Mouse (Mus musculus): ENCODE measurements around the gene Slc1a2. TPM values are rescaled to one million over a fixed set of nuclear protein-coding genes. Genes with fewer than 3 reads are reported as not detected.

The Slc1a2 gene
- polyA plus RNA-seq, 1 experiment from 2014 or later = 0.72 TPM

GRCm38 (mm10) chr2:102638690-102639089 is 19.8 kb upstream of the Slc1a2 start:
- Histone ChIP-seq H3K27ac (replicated peaks) (no peak overlapping the region), H3K4me1 (no peaks in the 10 kb centered on the region), H3K36me3 (no peaks in the 10 kb centered on the region), H3K4me2 (replicated peaks) (no peak overlapping the region), H3K4me3 (replicated peaks) (no peak overlapping the region), H3K9me3 (replicated peaks) (no peaks in the 10 kb centered on the region), H3K27me3 (no peaks in the 10 kb centered on the region), H3K9ac (no peak overlapping the region)
- no peak for ATAC-seq (ENCODE audit: insufficient number of reproducible peaks, low FRiP score, low TSS enrichment, low read depth)
- 15% methylated on average over 2 of the region's 2 CpGs for WGBS

GRCm38 (mm10) chr2:102648845-102649500 is 9.5 kb upstream of the Slc1a2 start:
- 0 out of 2 replicates have a peak, but pooled peaks have one; percentile 57 for ATAC-seq (ENCODE audit: insufficient number of reproducible peaks, low FRiP score, low TSS enrichment, low read depth)
- Histone ChIP-seq H3K4me3 (replicated peaks) (no peak overlapping the region), H3K36me3 (no peaks in the 10 kb centered on the region), H3K9ac (no peak overlapping the region), H3K4me1 (peaks cover 10% of the 10 kb centered on the region), H3K27ac (replicated peaks) (peak overlapping the region; percentile 39; the same call in 1 of the 2 replicates), H3K4me2 (replicated peaks) (no peak overlapping the region), H3K9me3 (replicated peaks) (no peaks in the 10 kb centered on the region), H3K27me3 (no peaks in the 10 kb centered on the region)
- WGBS = 73% methylated on average over 10 of the region's 10 CpGs

- Histone ChIP-seq H3K4me3 (replicated peaks) (no peak overlapping the region), H3K27me3 (no peaks in the 10 kb centered on the region), H3K27ac (replicated peaks) (no peak overlapping the region), H3K9me3 (replicated peaks) (no peaks in the 10 kb centered on the region), H3K9ac (no peak overlapping the region), H3K36me3 (no peaks in the 10 kb centered on the region), H3K4me1 (peaks cover 10% of the 10 kb centered on the region), H3K4me2 (replicated peaks) (no peak overlapping the region)
- no peak for ATAC-seq (ENCODE audit: insufficient number of reproducible peaks, low FRiP score, low TSS enrichment, low read depth)
- WGBS = 75% methylated on average over 4 of the region's 4 CpGs
Observed at GRCm38 (mm10) chr2:102650322-102650721, 8.1 kb upstream of the Slc1a2 start.

GRCm38 (mm10) chr2:102655966-102656725 is 2.3 kb upstream of the Slc1a2 start:
- Histone ChIP-seq H3K9ac (no peak overlapping the region), H3K36me3 (no peaks in the 10 kb centered on the region), H3K4me1 (peaks cover 18% of the 10 kb centered on the region), H3K9me3 (replicated peaks) (no peaks in the 10 kb centered on the region), H3K27me3 (peaks cover 44% of the 10 kb centered on the region), H3K4me2 (replicated peaks) (no peak overlapping the region), H3K4me3 (replicated peaks) (no peak overlapping the region), H3K27ac (replicated peaks) (no peak overlapping the region)
- WGBS = 69% methylated on average over 8 of the region's 8 CpGs
- no peak for ATAC-seq (ENCODE audit: insufficient number of reproducible peaks, low FRiP score, low TSS enrichment, low read depth)

GRCm38 (mm10) chr2:102657726-102658125 is 733 bp upstream of the Slc1a2 start:
- no peak overlapping the region for H3K27ac ChIP-seq (replicated peaks)
- no peak overlapping the region for H3K9ac ChIP-seq
- ATAC-seq (ENCODE audit: insufficient number of reproducible peaks, low FRiP score, low TSS enrichment, low read depth) = no peak
- H3K9me3 ChIP-seq (replicated peaks) = no peaks in the 10 kb centered on the region
- no peak overlapping the region for H3K4me3 ChIP-seq (replicated peaks)
- peaks cover 53% of the 10 kb centered on the region for H3K27me3 ChIP-seq
- no peaks in the 10 kb centered on the region for H3K36me3 ChIP-seq
- H3K4me2 ChIP-seq (replicated peaks) = peak overlapping the region; percentile 98; the same call in 1 of the 2 replicates
- peaks cover 18% of the 10 kb centered on the region for H3K4me1 ChIP-seq
- WGBS = 23% methylated on average over 7 of the region's 7 CpGs

- 0 out of 2 replicates have a peak, but pooled peaks have one; percentile 52 for ATAC-seq (ENCODE audit: insufficient number of reproducible peaks, low FRiP score, low TSS enrichment, low read depth)
- Histone ChIP-seq H3K4me2 (replicated peaks) (peak overlapping the region; percentile 98), H3K27me3 (peaks cover 53% of the 10 kb centered on the region), H3K4me1 (peaks cover 23% of the 10 kb centered on the region), H3K9ac (0 out of 2 replicates have a peak overlapping the region, but pooled peaks have one; percentile 10), H3K27ac (replicated peaks) (no peak overlapping the region), H3K9me3 (replicated peaks) (no peaks in the 10 kb centered on the region), H3K4me3 (replicated peaks) (peak overlapping the region; percentile 61), H3K36me3 (no peaks in the 10 kb centered on the region)
- WGBS = under 1% methylated on average over 67 of the region's 80 CpGs
Observed at GRCm38 (mm10) chr2:102658661-102659520, 432 bp downstream of the Slc1a2 start.

GRCm38 (mm10) chr2:102659521-102659830 is 1.0 kb downstream of the Slc1a2 start:
- WGBS = 3% methylated on average over 10 of the region's 10 CpGs
- H3K9ac ChIP-seq = no peak overlapping the region

GRCm38 (mm10) chr2:102661052-102661451 is 2.6 kb downstream of the Slc1a2 start:
- 51% methylated on average over 2 of the region's 2 CpGs for WGBS
- Histone ChIP-seq H3K9me3 (replicated peaks) (no peaks in the 10 kb centered on the region), H3K36me3 (no peaks in the 10 kb centered on the region), H3K4me2 (replicated peaks) (no peak overlapping the region), H3K4me1 (peaks cover 23% of the 10 kb centered on the region), H3K27me3 (peaks cover 53% of the 10 kb centered on the region), H3K4me3 (replicated peaks) (no peak overlapping the region), H3K9ac (no peak overlapping the region), H3K27ac (replicated peaks) (no peak overlapping the region)
- ATAC-seq (ENCODE audit: insufficient number of reproducible peaks, low FRiP score, low TSS enrichment, low read depth) = no peak

More at GRCm38 (mm10) chr2:102659521-102659830, 1.0 kb downstream of the Slc1a2 start:
- H3K36me3 ChIP-seq = no peaks in the 10 kb centered on the region
- no peak overlapping the region for H3K27ac ChIP-seq (replicated peaks)
- ATAC-seq (ENCODE audit: insufficient number of reproducible peaks, low FRiP score, low TSS enrichment, low read depth) = no peak; the same call in 1 of the 2 replicates
- peak overlapping the region; percentile 61 for H3K4me3 ChIP-seq (replicated peaks)
- H3K27me3 ChIP-seq = peaks cover 53% of the 10 kb centered on the region
- peak overlapping the region; percentile 98 for H3K4me2 ChIP-seq (replicated peaks)
- H3K9me3 ChIP-seq (replicated peaks) = no peaks in the 10 kb centered on the region
- peaks cover 23% of the 10 kb centered on the region for H3K4me1 ChIP-seq

- Histone ChIP-seq H3K4me3 (replicated peaks) (no peak overlapping the region), H3K27me3 (peaks cover 41% of the 10 kb centered on the region), H3K4me1 (peaks cover 23% of the 10 kb centered on the region), H3K4me2 (replicated peaks) (no peak overlapping the region), H3K36me3 (no peaks in the 10 kb centered on the region), H3K9me3 (replicated peaks) (no peaks in the 10 kb centered on the region), H3K27ac (replicated peaks) (no peak overlapping the region), H3K9ac (no peak overlapping the region)
- WGBS = 47% methylated on average over 9 of the region's 9 CpGs
- no peak for ATAC-seq (ENCODE audit: insufficient number of reproducible peaks, low FRiP score, low TSS enrichment, low read depth)
Observed at GRCm38 (mm10) chr2:102662911-102663310, 4.5 kb downstream of the Slc1a2 start.

GRCm38 (mm10) chr2:102663339-102663738 is 4.9 kb downstream of the Slc1a2 start:
- no peak for ATAC-seq (ENCODE audit: insufficient number of reproducible peaks, low FRiP score, low TSS enrichment, low read depth)
- H3K9me3 ChIP-seq (replicated peaks) = no peaks in the 10 kb centered on the region
- H3K27me3 ChIP-seq = peaks cover 37% of the 10 kb centered on the region
- H3K9ac ChIP-seq = no peak overlapping the region
- H3K4me1 ChIP-seq = peaks cover 19% of the 10 kb centered on the region
- no peak overlapping the region for H3K27ac ChIP-seq (replicated peaks)
- no peaks in the 10 kb centered on the region for H3K36me3 ChIP-seq
- 13% methylated on average over 6 of the region's 6 CpGs for WGBS
- H3K4me3 ChIP-seq (replicated peaks) = no peak overlapping the region
- H3K4me2 ChIP-seq (replicated peaks) = no peak overlapping the region

- Histone ChIP-seq H3K4me1 (peaks cover 14% of the 10 kb centered on the region), H3K9me3 (replicated peaks) (no peaks in the 10 kb centered on the region), H3K9ac (no peak overlapping the region), H3K27ac (replicated peaks) (no peak overlapping the region), H3K4me2 (replicated peaks) (no peak overlapping the region), H3K36me3 (no peaks in the 10 kb centered on the region), H3K27me3 (peaks cover 32% of the 10 kb centered on the region), H3K4me3 (replicated peaks) (no peak overlapping the region)
- WGBS = 46% methylated on average over 3 of the region's 3 CpGs
- ATAC-seq (ENCODE audit: insufficient number of reproducible peaks, low FRiP score, low TSS enrichment, low read depth) = no peak
Observed at GRCm38 (mm10) chr2:102663865-102664264, 5.4 kb downstream of the Slc1a2 start.

All from embryonic facial prominence, embryonic 15.5 days (tissue).